7 mouse cellular contexts compared by ENCODE assay signal in the genomic region with DNA sequence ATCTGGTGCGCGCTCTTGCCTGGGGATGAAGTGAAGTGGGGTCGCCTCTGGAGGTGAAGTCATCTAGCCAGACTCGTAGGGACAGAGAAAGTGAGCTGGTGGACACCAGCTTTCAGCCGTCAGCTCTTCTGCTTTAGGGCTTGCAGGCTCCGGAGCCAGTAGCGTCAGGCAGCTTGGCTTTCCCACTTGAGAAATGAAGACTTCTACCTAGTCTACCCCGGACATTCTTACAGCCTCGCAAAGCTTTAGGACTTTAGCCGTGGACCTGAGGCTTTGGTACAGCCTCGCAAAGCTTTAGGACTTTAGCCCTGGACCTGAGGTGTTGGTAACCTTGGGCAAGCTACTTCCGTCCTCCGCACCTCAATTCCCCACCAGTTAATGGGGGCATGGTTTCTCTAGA. TPM values are rescaled to one million over a fixed set of nuclear protein-coding genes. Genes with fewer than 3 reads are reported as not detected.
A peak's percentile ranks its signal among the peaks of the same experiment; 100 is the strongest.
DNase-seq lines count a peak whose midpoint lies in the region; ATAC-seq and TF ChIP-seq lines count a peak whose summit lies in the region.

No protein-coding gene starts in this region.

- peak overlapping the region; percentile 83 for H3K4me2 ChIP-seq in CH12.LX (ENCODE audit: insufficient read depth, low read depth, poor library complexity, severe bottlenecking)
- peak overlapping the region; percentile 93 for H3K4me2 ChIP-seq in hindbrain, embryonic 11.5 days (replicated peaks; ENCODE audit: low read depth, low read length)
- peak overlapping the region; percentile 94 for H3K4me2 ChIP-seq in liver, embryonic 11.5 days
- peak overlapping the region; percentile 94 for H3K4me2 ChIP-seq in stomach, embryonic 16.5 days (ENCODE audit: low read depth, low read length)

- in situ Hi-C loops in CH12.LX (cut with MboI; ENCODE audit: low pct_ligation_motif_present, low pct_unique_long_range_greater_than_20kb, low sequenced_read_pairs) = no loop called here

- no peak overlapping the region for H3K27ac ChIP-seq in CH12.LX (ENCODE audit: insufficient read depth, low read depth)
- H3K27ac ChIP-seq in hindbrain, embryonic 11.5 days (ENCODE audit: low read depth, low read length) = no peak overlapping the region
- no peak overlapping the region for H3K27ac ChIP-seq in liver, embryonic 11.5 days (ENCODE audit: low read depth, low read length)
- peak overlapping the region; percentile 18; the same call in 1 of the 2 replicates for H3K27ac ChIP-seq in stomach, embryonic 16.5 days (ENCODE audit: low read length)

- H3K27me3 ChIP-seq in CH12.LX (replicated peaks) = no peaks in the 10 kb centered on the region
- H3K27me3 ChIP-seq in hindbrain, embryonic 11.5 days (ENCODE audit: control insufficient read depth, insufficient read depth, low read length) = peaks cover 8% of the 10 kb centered on the region; the same call in 1 of the 2 replicates
- no peaks in the 10 kb centered on the region for H3K27me3 ChIP-seq in liver, embryonic 11.5 days (replicated peaks; ENCODE audit: control insufficient read depth, insufficient read depth, low read length)
- no peaks in the 10 kb centered on the region for H3K27me3 ChIP-seq in stomach, embryonic 16.5 days (ENCODE audit: control insufficient read depth, insufficient read depth, low read length)

- TF ChIP-seq EP300 in CH12.LX (IDR thresholded peaks at IDR 0.05; ENCODE audit: low read length) = no peak

- TF ChIP-seq POLR2A in CH12.LX (IDR thresholded peaks at IDR 0.05; ENCODE audit: low read depth, low read length) = no peak

- no peak for TF ChIP-seq RAD21 in CH12.LX (IDR thresholded peaks at IDR 0.05; ENCODE audit: low read depth, low read length)

- H3K4me1 ChIP-seq in CH12.LX (ENCODE audit: control insufficient read depth in 1 of 2, insufficient read depth in 2 of 2) = peaks cover 11 to 64% of the 10 kb centered on the region in 2 experiments
- 0 out of 2 replicates have a peak, but pooled peaks cover 3% of the 10 kb centered on the region for H3K4me1 ChIP-seq in hindbrain, embryonic 11.5 days (replicated peaks; ENCODE audit: control insufficient read depth, insufficient read depth, low read length)
- H3K4me1 ChIP-seq in liver, embryonic 11.5 days (replicated peaks; ENCODE audit: control insufficient read depth, insufficient read depth, low read length) = peaks cover 27% of the 10 kb centered on the region
- peaks cover 15% of the 10 kb centered on the region for H3K4me1 ChIP-seq in stomach, embryonic 16.5 days (ENCODE audit: control insufficient read depth, insufficient read depth, low read length)

- H3K36me3 ChIP-seq in CH12.LX (replicated peaks in 1 of 2; ENCODE audit: control insufficient read depth in 1 of 2, insufficient read depth in 1 of 2, low read length in 1 of 2) = peaks cover 0 to 25% of the 10 kb centered on the region in 2 experiments
- H3K36me3 ChIP-seq in hindbrain, embryonic 11.5 days (ENCODE audit: control insufficient read depth, insufficient read depth, low read length) = no peaks in the 10 kb centered on the region
- peaks cover 2% of the 10 kb centered on the region; the same call in 1 of the 2 replicates for H3K36me3 ChIP-seq in liver, embryonic 11.5 days (ENCODE audit: control insufficient read depth, insufficient read depth, low read length)
- H3K36me3 ChIP-seq in stomach, embryonic 16.5 days (ENCODE audit: control insufficient read depth, insufficient read depth, low read length) = 0 out of 2 replicates have a peak, but pooled peaks cover 3% of the 10 kb centered on the region

- no peaks in the 10 kb centered on the region for H3K9me3 ChIP-seq in CH12.LX (replicated peaks; ENCODE audit: low read length)
- H3K9me3 ChIP-seq in hindbrain, embryonic 11.5 days (ENCODE audit: control insufficient read depth, low read length) = no peaks in the 10 kb centered on the region
- no peaks in the 10 kb centered on the region for H3K9me3 ChIP-seq in liver, embryonic 11.5 days (ENCODE audit: control insufficient read depth, low read length)
- H3K9me3 ChIP-seq in stomach, embryonic 16.5 days (replicated peaks; ENCODE audit: control insufficient read depth, low read length) = no peaks in the 10 kb centered on the region

- dilution Hi-C loops in CH12.LX (cut with MboI; ENCODE audit: extremely low pct_ligation_motif_present, extremely low pct_unique_long_range_greater_than_20kb, low sequenced_read_pairs) = no loop called here

- H3K9ac ChIP-seq in CH12.LX (ENCODE audit: insufficient read depth, low read depth) = peak overlapping the region; percentile 61
- peak overlapping the region; percentile 46 for H3K9ac ChIP-seq in hindbrain, embryonic 11.5 days (ENCODE audit: low read depth, low read length)
- peak overlapping the region; percentile 78 for H3K9ac ChIP-seq in liver, embryonic 11.5 days (ENCODE audit: low read depth, low read length)
- H3K9ac ChIP-seq in stomach, embryonic 16.5 days (ENCODE audit: low read length) = peak overlapping the region; percentile 71

- WGBS in hindbrain, embryonic 11.5 days = 6% methylated on average over 13 of the region's 13 CpGs
- WGBS in liver, embryonic 11.5 days = 2% methylated on average over 13 of the region's 13 CpGs
- WGBS in stomach, embryonic 16.5 days = 6% methylated on average over 13 of the region's 13 CpGs

- H3K4me3 ChIP-seq in CH12.LX (replicated peaks in 1 of 3; ENCODE audit: low read depth in 2 of 3, low read length in 2 of 3, poor library complexity in 1 of 3) = peak overlapping the region; percentile 75 to 84 (median 79)
- H3K4me3 ChIP-seq in hindbrain, embryonic 11.5 days (ENCODE audit: low read depth, low read length) = peak overlapping the region; percentile 47
- peak overlapping the region; percentile 72 for H3K4me3 ChIP-seq in liver, embryonic 11.5 days (ENCODE audit: low read depth, low read length)
- peak overlapping the region; percentile 64 for H3K4me3 ChIP-seq in stomach, embryonic 16.5 days (replicated peaks; ENCODE audit: low read length)

- peak; percentile 52 for DNase-seq in A20 (ENCODE audit: low read depth, low spot score)
- DNase-seq in CH12.LX (ENCODE audit: extremely low read depth) = no peak
- peak; percentile 37 for DNase-seq in hindbrain, embryonic 11.5 days (ENCODE audit: low spot score)
- no peak for DNase-seq in liver, embryonic 11.5 days (ENCODE audit: low spot score)
- DNase-seq in cerebellum, postnatal 14 days = no peak
- DNase-seq in right cerebral cortex, postnatal 36 days (ENCODE audit: low spot score in 2 of 2) = no peak

- ATAC-seq in hindbrain, embryonic 11.5 days (ENCODE audit: low FRiP score) = peak; percentile 18; the same call in 1 of the 2 replicates
- ATAC-seq in liver, embryonic 11.5 days (replicated peaks; ENCODE audit: low FRiP score) = peak; percentile 16; the same call in 1 of the 2 replicates
- no peak for ATAC-seq in stomach, embryonic 16.5 days (ENCODE audit: insufficient read depth, low FRiP score)

- no peaks in the 10 kb centered on the region; the same call in 1 of the 2 replicates for H3K79me2 ChIP-seq in CH12.LX (replicated peaks; ENCODE audit: control insufficient read depth, extremely low read depth, insufficient read depth, poor library complexity, severe bottlenecking)

- TF ChIP-seq CTCF in CH12.LX (conservative IDR thresholded peaks at IDR 0.05 in 1 of 2, IDR thresholded peaks at IDR 0.05 in 1 of 2; ENCODE audit: low read depth in 2 of 2, low read length in 2 of 2) = no peak

TF ChIP-seq in CH12.LX, 34 proteins besides CTCF, POLR2A, EP300 and RAD21:
- TF ChIP-seq SIN3A (IDR thresholded peaks at IDR 0.05; ENCODE audit: low read length) (peak; percentile 19; the same call in 1 of the 2 replicates), CHD2 (IDR thresholded peaks at IDR 0.05; ENCODE audit: low read length) (no peak)

RNA-seq across cellular contexts. Expression of gene Arap1, which starts 0.4 kb away (rescaled TPM):
- total RNA-seq in CH12.LX (2012; rRNA removed) = 31.9 and 38.5 TPM in 2 replicates
- 17.8 and 21.2 TPM in 2 replicates for total RNA-seq in CH12.LX (2014; rRNA removed)
- polyA plus RNA-seq in CH12.LX (2012; ENCODE audit: insufficient read length, low read depth) = 46.1 and 60.0 TPM in 2 replicates
- polyA plus RNA-seq in hindbrain, embryonic 11.5 days (2014; fragmentation: Nextera tagmentation; extraction: Ambion mirVana) = 13.9 and 14.2 TPM in 2 replicates
- 33.8 and 33.9 TPM in 2 replicates for polyA plus RNA-seq in liver, embryonic 11.5 days (2014; fragmentation: Nextera tagmentation; extraction: Ambion mirVana)
- 105 and 111 TPM in 2 replicates for polyA plus RNA-seq in stomach, embryonic 16.5 days (2015; fragmentation: Nextera tagmentation; extraction: Ambion mirVana)

RNA-seq across cellular contexts. Expression of gene Stard10, which starts 31.4 kb away (rescaled TPM):
- total RNA-seq in CH12.LX (2012; rRNA removed) = 7.8 and 12.7 TPM in 2 replicates
- total RNA-seq in CH12.LX (2014; rRNA removed) = 1.4 and 2.4 TPM in 2 replicates
- polyA plus RNA-seq in CH12.LX (2012; ENCODE audit: insufficient read length, low read depth) = 6.7 and 7.9 TPM in 2 replicates
- polyA plus RNA-seq in hindbrain, embryonic 11.5 days (2014; fragmentation: Nextera tagmentation; extraction: Ambion mirVana) = 8.1 and 8.7 TPM in 2 replicates
- 86.4 and 93.9 TPM in 2 replicates for polyA plus RNA-seq in liver, embryonic 11.5 days (2014; fragmentation: Nextera tagmentation; extraction: Ambion mirVana)
- polyA plus RNA-seq in stomach, embryonic 16.5 days (2015; fragmentation: Nextera tagmentation; extraction: Ambion mirVana) = 95.6 and 106 TPM in 2 replicates

RNA-seq across cellular contexts. Expression of gene Atg16l2, which starts 46.3 kb away (rescaled TPM):
- 28.6 and 43.8 TPM in 2 replicates for total RNA-seq in CH12.LX (2012; rRNA removed)
- 15.4 and 19.3 TPM in 2 replicates for total RNA-seq in CH12.LX (2014; rRNA removed)
- 12.7 and 14.9 TPM in 2 replicates for polyA plus RNA-seq in CH12.LX (2012; ENCODE audit: insufficient read length, low read depth)
- polyA plus RNA-seq in hindbrain, embryonic 11.5 days (2014; fragmentation: Nextera tagmentation; extraction: Ambion mirVana) = 10.2 and 10.7 TPM in 2 replicates
- 5.7 and 6.4 TPM in 2 replicates for polyA plus RNA-seq in liver, embryonic 11.5 days (2014; fragmentation: Nextera tagmentation; extraction: Ambion mirVana)
- 19.6 and 20.0 TPM in 2 replicates for polyA plus RNA-seq in stomach, embryonic 16.5 days (2015; fragmentation: Nextera tagmentation; extraction: Ambion mirVana)

Comparison
In these comparisons a context has a peak if more than half of its experiments do, and no peak if none do; other contexts are left out.
1. DNase-seq: peak in A20 (single experiment) and hindbrain, embryonic 11.5 days (single experiment); none in CH12.LX (single experiment), liver, embryonic 11.5 days (single experiment), cerebellum, postnatal 14 days (0 of 2) and right cerebral cortex, postnatal 36 days (0 of 2).
2. Peak in every context shown above with its lines, with median percentiles within 50 percentile points of each other: H3K4me2 ChIP-seq, H3K4me3 ChIP-seq and H3K9ac ChIP-seq.